Mouse (Mus musculus) midbrain, embryonic 12.5 days (tissue): ENCODE results near the gene 4930455H04Rik. TPM values are rescaled to one million over a fixed set of nuclear protein-coding genes. Genes with fewer than 3 reads are reported as not detected.
A peak's percentile ranks its signal among the peaks of the same experiment; 100 is the strongest.

ENCODE experiments used
- ATAC-seq: fragments of 200-750 bp; cut with Nextera tagmentation; 2 replicates; pipeline ENCODE4 v1.8.0; 2017; ENCODE audit warnings: low read depth, moderate TSS enrichment, moderate library complexity; ENCODE audit not compliant: low FRiP score
- H3K27ac ChIP-seq: fragments of 300-500 bp; sonication (generic); replicated peaks from 2 replicates; pipeline ENCODE4 v1.5.1; 2016; ENCODE audit warnings: mild to moderate bottlenecking
- H3K27me3 ChIP-seq: fragments of 300-500 bp; sonication (generic); 2 replicates; pipeline ENCODE4 v1.6.1; 2016; ENCODE audit warnings: mild to moderate bottlenecking
- H3K36me3 ChIP-seq: fragments of 300-500 bp; sonication (generic); 2 replicates; pipeline ENCODE4 v1.6.1; 2016
- H3K4me1 ChIP-seq: fragments of 300-500 bp; sonication (generic); 2 replicates; pipeline ENCODE4 v1.6.1; 2016
- H3K4me2 ChIP-seq: fragments of 300-500 bp; sonication (generic); replicated peaks from 2 replicates; pipeline ENCODE4 v1.6.1; 2016; ENCODE audit warnings: mild to moderate bottlenecking, moderate library complexity
- H3K4me3 ChIP-seq: fragments of 300-500 bp; sonication (generic); 2 replicates; pipeline ENCODE4 v1.5.1; 2016; ENCODE audit warnings: mild to moderate bottlenecking
- H3K9ac ChIP-seq: fragments of 300-500 bp; sonication (generic); replicated peaks from 2 replicates; pipeline ENCODE4 v1.6.1; 2016; ENCODE audit warnings: mild to moderate bottlenecking, moderate library complexity
- H3K9me3 ChIP-seq: fragments of 300-500 bp; sonication (generic); 2 replicates; pipeline ENCODE4 v1.6.1; 2016; ENCODE audit warnings: mild to moderate bottlenecking
- WGBS: fragments of 180-500 bp; shearing (Covaris S2); methylation state at CpG from one replicate; pipeline ENCODE4 v1.1.7; 2016; 5-methylcytosine and 5-hydroxymethylcytosine counted together
- polyA plus RNA-seq: library from polyadenylated mRNA; unstranded; fragments of >200 nt; fragmentation: Nextera tagmentation; extraction: Ambion mirVana; gene quantifications from 2 replicates; pipeline ENCODE4 v1.2.1, GENCODE M21; 2016

4930455H04Rik gene
- polyA plus RNA-seq, 1 experiment from 2014 or later: not detected

DNA sequence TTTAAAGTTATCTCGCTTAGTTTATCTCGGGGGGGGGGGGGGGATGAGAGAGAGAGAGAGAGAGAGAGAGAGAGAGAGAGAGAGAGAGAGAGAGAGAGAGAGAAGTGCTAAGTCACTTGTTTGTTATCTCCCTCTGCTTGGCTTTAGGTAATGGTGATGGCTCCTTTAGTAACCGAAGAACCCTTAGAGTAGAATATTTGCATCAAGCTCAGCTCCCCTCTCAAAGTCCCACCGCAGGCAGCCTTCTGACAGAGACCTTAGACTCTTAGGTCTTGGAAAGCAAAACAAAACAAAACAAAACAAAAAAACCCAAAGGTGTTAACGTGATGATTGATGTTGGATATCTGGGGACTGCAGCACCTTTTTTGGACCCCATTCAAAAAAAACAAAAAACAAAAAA lies 936 bp downstream of the 4930455H04Rik start:
- no peaks in the 10 kb centered on the region for H3K9me3 ChIP-seq
- peak; percentile 36; the same call in 1 of the 2 replicates for ATAC-seq
- 20% methylated on average over 5 of the region's 5 CpGs for WGBS
- no peaks in the 10 kb centered on the region for H3K27me3 ChIP-seq
- H3K9ac ChIP-seq: peak overlapping the region; percentile 39; the same call in 1 of the 2 replicates
- peak overlapping the region; percentile 36 for H3K4me3 ChIP-seq
- H3K36me3 ChIP-seq: no peaks in the 10 kb centered on the region
- H3K4me2 ChIP-seq: peak overlapping the region; percentile 54
- H3K4me1 ChIP-seq: peaks cover 14% of the 10 kb centered on the region
- peak overlapping the region; percentile 75 for H3K27ac ChIP-seq

DNA sequence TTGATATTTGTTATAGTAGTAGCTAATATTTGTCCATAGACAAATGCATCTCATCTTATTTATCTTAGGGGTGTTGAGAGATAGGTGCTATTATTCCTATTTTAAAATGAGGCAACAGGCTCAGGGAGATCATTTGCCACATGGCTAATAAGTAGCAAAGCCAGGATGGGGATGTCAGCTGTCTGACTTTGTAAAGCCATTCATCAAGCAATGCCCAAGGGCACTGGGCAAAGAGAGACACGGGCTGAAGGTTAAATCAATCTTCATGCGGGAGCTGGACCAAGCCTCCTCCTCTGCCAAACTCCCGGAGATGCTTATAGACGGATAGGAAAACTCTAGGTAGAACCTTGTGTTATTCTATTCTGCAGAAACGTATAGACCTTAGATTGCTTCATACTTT lies 1.7 kb downstream of the 4930455H04Rik start:
- Histone ChIP-seq H3K9ac (no peak overlapping the region), H3K9me3 (no peaks in the 10 kb centered on the region), H3K4me1 (peaks cover 14% of the 10 kb centered on the region), H3K27me3 (no peaks in the 10 kb centered on the region), H3K4me3 (no peak overlapping the region), H3K27ac (no peak overlapping the region), H3K4me2 (no peak overlapping the region), H3K36me3 (no peaks in the 10 kb centered on the region)
- no peak for ATAC-seq
- 65% methylated on average over 5 of the region's 5 CpGs for WGBS

DNA sequence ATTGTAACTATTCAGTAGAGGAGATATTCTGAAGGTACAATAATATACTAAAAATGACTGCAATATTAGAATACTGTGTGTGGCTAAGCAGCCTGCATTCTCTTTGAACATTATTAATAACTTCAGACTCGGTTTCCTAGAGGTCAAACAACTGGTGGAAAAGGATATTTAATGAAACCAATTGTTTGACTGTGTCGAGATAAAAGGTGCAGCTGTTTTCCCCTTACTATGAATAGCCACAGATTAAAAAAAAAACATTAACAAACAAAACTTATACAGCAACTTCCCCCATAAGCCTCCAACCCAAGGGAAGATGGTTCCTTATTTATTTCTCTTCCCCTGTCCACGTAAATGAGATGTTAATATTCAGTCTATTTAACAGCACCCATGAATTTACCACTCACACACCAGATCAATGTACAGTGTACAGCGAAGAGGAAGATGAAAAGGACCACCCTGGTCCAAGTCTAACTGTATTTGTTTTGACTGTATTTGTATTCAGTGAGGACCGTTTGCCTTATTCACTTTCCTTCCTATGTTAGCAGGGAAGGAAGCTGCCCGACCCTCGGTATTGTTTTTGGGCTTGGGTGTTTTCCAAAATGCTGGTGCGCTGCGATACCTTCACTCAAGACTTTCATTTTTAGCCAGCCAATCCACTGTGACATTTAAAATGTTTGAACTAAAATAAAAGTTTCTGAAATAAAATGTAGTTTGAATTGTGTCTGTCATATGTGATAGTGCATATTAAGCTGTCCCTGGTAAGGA lies 13.9 kb downstream of the 4930455H04Rik start:
- Histone ChIP-seq H3K36me3 (peaks cover 3% of the 10 kb centered on the region; the same call in 1 of the 2 replicates), H3K27me3 (no peaks in the 10 kb centered on the region), H3K4me3 (no peak overlapping the region), H3K4me2 (no peak overlapping the region), H3K9me3 (peaks cover 6% of the 10 kb centered on the region), H3K27ac (no peak overlapping the region), H3K9ac (no peak overlapping the region), H3K4me1 (peaks cover 21% of the 10 kb centered on the region)
- no peak for ATAC-seq
- 84% methylated on average over 9 of the region's 9 CpGs for WGBS

DNA sequence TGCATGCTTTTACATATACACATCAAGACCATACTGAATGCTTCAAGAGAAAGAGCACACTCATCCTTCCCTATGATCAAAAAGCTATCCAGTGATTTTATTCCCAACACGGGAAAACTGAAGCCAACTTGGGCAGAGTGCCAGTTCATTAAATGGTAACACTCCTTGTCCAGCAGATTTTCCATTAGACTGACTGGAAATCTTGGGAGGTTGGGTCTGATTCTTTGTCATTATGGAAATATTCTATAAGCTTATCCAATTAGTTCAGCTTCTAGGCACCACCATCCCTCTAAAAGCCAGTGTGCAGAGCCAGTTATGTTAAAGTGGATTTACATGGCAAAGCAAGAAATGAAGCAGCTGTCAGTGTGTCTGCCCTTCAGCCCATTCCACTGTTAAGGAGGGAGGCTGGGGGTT lies 17.0 kb downstream of the 4930455H04Rik start:
- no peaks in the 10 kb centered on the region for H3K36me3 ChIP-seq
- peak overlapping the region; percentile 52 for H3K27ac ChIP-seq
- peak; percentile 94 for ATAC-seq
- H3K27me3 ChIP-seq: no peaks in the 10 kb centered on the region
- H3K9ac ChIP-seq: no peak overlapping the region
- no peak overlapping the region for H3K4me3 ChIP-seq
- H3K4me2 ChIP-seq: no peak overlapping the region
- WGBS: 12% methylated on average over 1 of the region's 1 CpGs
- no peaks in the 10 kb centered on the region for H3K9me3 ChIP-seq
- peaks cover 21% of the 10 kb centered on the region for H3K4me1 ChIP-seq

DNA sequence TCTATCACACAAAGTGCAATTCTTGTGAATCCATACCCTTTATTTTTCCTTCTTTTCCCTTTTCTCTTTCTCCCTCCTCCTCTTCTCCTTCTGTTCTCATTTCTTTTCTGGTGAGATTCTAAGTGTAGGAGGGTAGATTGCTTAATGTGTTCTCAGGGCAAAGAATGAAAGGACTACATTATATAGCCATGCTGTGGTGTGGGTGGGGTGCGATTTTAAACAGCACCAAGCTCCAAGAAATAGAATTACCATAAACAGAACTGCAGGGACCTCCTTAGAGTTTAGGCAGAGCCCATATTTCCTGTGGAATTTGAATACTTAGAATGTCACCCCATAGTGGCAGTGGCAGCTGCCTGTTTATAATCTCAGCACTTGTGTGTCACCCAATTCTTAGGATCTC lies 17.7 kb downstream of the 4930455H04Rik start:
- Histone ChIP-seq H3K36me3 (no peaks in the 10 kb centered on the region), H3K4me3 (no peak overlapping the region), H3K9ac (no peak overlapping the region), H3K4me2 (no peak overlapping the region), H3K27me3 (no peaks in the 10 kb centered on the region), H3K27ac (peak overlapping the region; percentile 46; the same call in 1 of the 2 replicates), H3K4me1 (peaks cover 21% of the 10 kb centered on the region), H3K9me3 (no peaks in the 10 kb centered on the region)
- WGBS: 67% methylated on average over 1 of the region's 1 CpGs
- ATAC-seq: peak; percentile 32; the same call in 1 of the 2 replicates

DNA sequence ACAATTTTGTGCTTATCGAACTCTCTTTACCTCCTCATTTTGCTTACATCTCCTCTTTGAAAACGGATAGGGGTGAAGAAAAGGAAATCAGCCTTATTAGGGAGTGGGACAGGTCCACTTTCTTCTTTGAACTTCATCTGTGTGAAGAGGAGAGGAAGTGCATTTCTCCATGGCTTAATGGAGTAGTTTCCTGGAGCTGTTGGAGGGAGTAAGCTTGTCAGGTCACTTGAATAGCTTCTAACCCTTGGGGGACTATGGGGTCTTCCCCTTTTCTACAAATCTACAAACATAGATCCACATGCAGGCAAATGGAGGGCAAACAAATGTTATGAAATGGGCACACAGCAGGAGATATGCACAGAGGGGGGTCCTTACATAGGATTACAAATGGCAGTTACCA lies 18.4 kb downstream of the 4930455H04Rik start:
- peaks cover 21% of the 10 kb centered on the region for H3K4me1 ChIP-seq
- 0 out of 2 replicates have a peak overlapping the region, but pooled peaks have one; percentile 30 for H3K27ac ChIP-seq
- H3K27me3 ChIP-seq: no peaks in the 10 kb centered on the region
- H3K9me3 ChIP-seq: no peaks in the 10 kb centered on the region
- no peak overlapping the region for H3K9ac ChIP-seq
- WGBS: 74% methylated on average over 2 of the region's 2 CpGs
- no peak for ATAC-seq
- no peak overlapping the region for H3K4me3 ChIP-seq
- no peak overlapping the region for H3K4me2 ChIP-seq
- no peaks in the 10 kb centered on the region for H3K36me3 ChIP-seq

DNA sequence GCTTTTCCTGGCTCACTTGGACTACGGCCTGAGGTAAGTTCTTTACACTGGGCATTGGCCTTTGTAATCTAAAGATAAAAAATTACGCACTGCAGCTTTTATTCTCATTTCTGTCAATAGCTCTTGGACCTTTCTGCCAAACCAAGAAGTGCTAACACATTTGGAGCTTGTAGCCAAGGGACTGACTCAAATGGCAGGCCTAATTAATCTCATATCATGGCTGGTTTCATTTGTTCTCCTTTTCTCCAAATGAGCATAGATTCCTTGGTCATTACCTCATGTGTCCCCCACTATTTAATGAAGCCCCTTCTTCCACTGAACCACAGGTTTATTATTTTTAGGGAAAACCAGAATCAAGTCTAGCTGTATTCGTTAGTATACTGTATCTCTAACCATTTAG lies 20.2 kb downstream of the 4930455H04Rik start:
- no peak overlapping the region for H3K4me3 ChIP-seq
- no peaks in the 10 kb centered on the region; the same call in 1 of the 2 replicates for H3K27me3 ChIP-seq
- no peak overlapping the region for H3K27ac ChIP-seq
- peaks cover 21% of the 10 kb centered on the region for H3K4me1 ChIP-seq
- no peaks in the 10 kb centered on the region for H3K36me3 ChIP-seq
- H3K4me2 ChIP-seq: no peak overlapping the region
- 91% methylated on average over 3 of the region's 3 CpGs for WGBS
- no peak overlapping the region for H3K9ac ChIP-seq
- H3K9me3 ChIP-seq: no peaks in the 10 kb centered on the region
- ATAC-seq: no peak

DNA sequence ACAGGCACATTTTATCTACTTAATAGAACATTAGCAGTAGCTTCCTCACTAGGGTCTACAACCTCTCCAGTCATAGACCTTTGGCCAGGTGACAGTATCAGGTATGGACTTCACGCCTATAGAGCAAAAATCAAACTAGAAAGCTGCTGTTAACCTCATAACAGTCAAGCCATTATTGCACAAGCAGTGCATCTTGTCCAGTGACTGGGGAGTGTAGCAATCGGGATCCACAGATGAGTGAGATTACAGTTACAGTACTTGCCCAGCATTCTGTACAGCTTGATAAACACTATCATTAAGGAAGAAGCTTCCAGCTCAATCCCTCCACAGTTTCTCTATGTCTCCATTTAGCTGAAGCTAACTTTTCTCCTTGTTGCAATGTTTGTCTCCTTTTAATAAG lies 23.1 kb downstream of the 4930455H04Rik start:
- Histone ChIP-seq H3K9me3 (no peaks in the 10 kb centered on the region), H3K4me3 (no peak overlapping the region), H3K36me3 (no peaks in the 10 kb centered on the region), H3K27ac (no peak overlapping the region), H3K27me3 (no peaks in the 10 kb centered on the region; the same call in 1 of the 2 replicates), H3K4me2 (no peak overlapping the region), H3K4me1 (peaks cover 7% of the 10 kb centered on the region), H3K9ac (no peak overlapping the region)
- 92% methylated on average over 2 of the region's 2 CpGs for WGBS
- ATAC-seq: no peak

DNA sequence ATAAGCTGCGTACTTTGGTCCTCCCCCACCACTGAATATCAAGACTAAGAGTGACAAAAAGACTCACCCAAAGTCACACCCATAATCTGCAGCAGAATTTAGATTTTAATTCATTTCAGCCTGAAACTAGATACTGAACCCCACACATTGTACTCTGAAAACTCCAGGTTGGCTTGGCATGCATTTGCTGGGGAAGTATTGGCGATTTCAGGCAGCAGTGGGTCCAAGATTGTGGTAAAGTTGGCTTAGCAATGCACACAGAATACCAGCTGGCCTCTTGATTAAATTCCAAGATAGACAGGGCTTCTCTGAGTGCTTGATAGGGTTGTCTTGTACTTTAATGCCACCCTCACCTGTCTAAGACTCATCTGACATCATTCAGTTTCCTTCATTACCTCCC lies 24.9 kb downstream of the 4930455H04Rik start:
- Histone ChIP-seq H3K4me2 (no peak overlapping the region), H3K4me1 (no peaks in the 10 kb centered on the region), H3K4me3 (no peak overlapping the region), H3K27ac (no peak overlapping the region), H3K9me3 (no peaks in the 10 kb centered on the region), H3K36me3 (no peaks in the 10 kb centered on the region), H3K27me3 (no peaks in the 10 kb centered on the region; the same call in 1 of the 2 replicates), H3K9ac (no peak overlapping the region)
- ATAC-seq: no peak
- 82% methylated on average over 2 of the region's 2 CpGs for WGBS

DNA sequence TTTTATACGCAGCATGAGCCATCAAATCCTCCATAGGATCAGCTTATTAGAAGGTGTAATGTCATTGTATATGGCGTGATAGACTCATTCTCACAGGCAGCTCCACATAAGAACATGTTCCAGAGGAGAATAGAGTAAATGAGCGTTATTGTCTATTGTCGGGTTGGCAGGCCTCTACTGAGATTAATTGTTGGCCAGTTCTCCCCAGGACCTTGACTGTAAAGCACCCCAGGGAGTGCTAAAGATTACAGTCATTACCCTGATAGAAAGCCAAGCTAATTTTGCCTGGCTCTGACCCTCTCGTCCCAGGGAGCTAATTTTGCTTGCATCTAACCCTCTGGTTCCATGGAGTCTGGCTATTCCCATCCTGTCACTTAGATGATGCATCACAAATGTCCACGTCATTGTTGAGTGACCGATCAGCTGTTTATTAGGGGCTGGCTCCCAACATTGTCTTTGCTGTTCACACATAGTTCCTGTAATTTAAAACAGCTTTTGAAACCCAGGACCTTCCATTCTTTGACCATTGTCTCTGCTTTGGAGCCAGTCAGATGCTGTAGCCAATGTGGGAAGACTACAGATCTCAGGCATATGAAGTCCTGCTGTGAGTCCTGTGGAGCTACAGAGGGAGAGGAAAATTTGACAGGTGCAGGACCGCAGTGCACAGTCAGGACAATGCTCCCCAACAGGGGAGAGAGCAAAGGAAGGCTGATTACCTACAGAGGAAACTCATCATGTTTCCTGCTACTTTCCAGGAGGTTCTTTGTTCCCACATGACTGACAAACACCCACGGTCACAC lies 33.8 kb downstream of the 4930455H04Rik start:
- H3K36me3 ChIP-seq: no peaks in the 10 kb centered on the region
- H3K9me3 ChIP-seq: no peaks in the 10 kb centered on the region
- 0 out of 2 replicates have a peak overlapping the region, but pooled peaks have one; percentile 20 for H3K27ac ChIP-seq
- ATAC-seq: peak; percentile 82
- no peak overlapping the region for H3K9ac ChIP-seq
- no peak overlapping the region for H3K4me3 ChIP-seq
- 43% methylated on average over 9 of the region's 9 CpGs for WGBS
- H3K4me1 ChIP-seq: peaks cover 9% of the 10 kb centered on the region
- no peak overlapping the region for H3K4me2 ChIP-seq
- peaks cover 6% of the 10 kb centered on the region; the same call in 1 of the 2 replicates for H3K27me3 ChIP-seq

DNA sequence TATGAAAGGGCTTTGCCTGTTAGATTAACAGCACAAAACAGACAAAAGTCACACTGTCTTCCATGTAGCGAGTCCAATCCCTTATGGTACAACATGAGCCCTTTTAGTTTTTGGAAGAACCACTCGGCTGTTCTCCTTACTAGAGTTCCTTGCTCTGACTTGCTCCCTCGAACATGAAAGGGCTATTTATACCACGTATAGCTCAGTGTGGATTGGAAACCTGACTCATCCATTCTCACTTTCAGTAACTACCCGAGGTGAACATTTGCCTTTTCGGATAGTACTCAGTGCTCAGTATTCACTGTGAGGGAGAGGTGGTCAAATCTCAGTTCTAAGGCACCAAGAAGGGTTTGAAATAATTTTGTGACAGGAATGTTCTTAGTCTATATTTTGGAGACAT lies 35.3 kb downstream of the 4930455H04Rik start:
- Histone ChIP-seq H3K36me3 (no peaks in the 10 kb centered on the region), H3K27me3 (peaks cover 6% of the 10 kb centered on the region; the same call in 1 of the 2 replicates), H3K4me3 (no peak overlapping the region), H3K27ac (no peak overlapping the region), H3K4me1 (peaks cover 9% of the 10 kb centered on the region), H3K9me3 (no peaks in the 10 kb centered on the region), H3K4me2 (no peak overlapping the region), H3K9ac (no peak overlapping the region)
- no peak for ATAC-seq
- WGBS: 78% methylated on average over 6 of the region's 6 CpGs

DNA sequence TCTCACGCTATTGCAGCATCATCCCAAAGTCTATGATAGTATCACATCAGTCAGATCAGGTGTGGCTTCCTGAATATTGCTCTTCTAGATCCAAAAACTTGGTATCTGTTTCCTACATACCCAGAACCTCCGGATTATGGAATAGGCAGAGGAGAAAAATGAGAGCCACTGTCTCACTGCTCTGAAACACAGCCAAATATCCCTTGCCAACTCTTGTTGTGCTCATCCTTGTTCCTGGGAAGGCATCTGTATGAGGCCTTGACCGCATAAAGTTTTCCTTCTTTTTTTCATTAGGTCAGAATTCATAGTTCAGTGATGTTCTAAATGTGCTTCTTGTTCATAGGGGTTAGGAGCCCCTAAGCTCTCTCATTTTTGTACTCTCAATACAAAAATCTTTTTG lies 38.6 kb downstream of the 4930455H04Rik start:
- Histone ChIP-seq H3K4me3 (no peak overlapping the region), H3K4me2 (no peak overlapping the region), H3K27ac (no peak overlapping the region), H3K27me3 (peaks cover 6% of the 10 kb centered on the region; the same call in 1 of the 2 replicates), H3K9me3 (no peaks in the 10 kb centered on the region), H3K9ac (no peak overlapping the region), H3K4me1 (peaks cover 8% of the 10 kb centered on the region), H3K36me3 (no peaks in the 10 kb centered on the region)
- 90% methylated on average over 3 of the region's 3 CpGs for WGBS
- no peak for ATAC-seq
